Mouse (Mus musculus) spleen, postnatal 0 days (tissue): Measurements from ENCODE around the gene Lrp2bp. TPM values are rescaled to one million over a fixed set of nuclear protein-coding genes. Genes with fewer than 3 reads are reported as not detected.

Experiments
- polyA plus RNA-seq: library from polyadenylated mRNA; unstranded; fragments of >200 nt; fragmentation: Nextera tagmentation; extraction: Ambion mirVana; gene quantifications from 2 replicates; pipeline ENCODE4 v1.2.1, GENCODE M21; 2015

The Lrp2bp gene
- polyA plus RNA-seq = 0.04 and 0.18 TPM in 2 replicates

GRCm38 (mm10) chr8:45999138-45999783 lies at the start of gene Lrp2bp:
TSS of gene Lrp2bp (plus strand) at chr8:45999303.

GRCm38 (mm10) chr8:45975126-45975836 lies 23.8 kb upstream of the Lrp2bp start, which contains the start of the genes 1700029J07Rik and Ufsp2:
TSS of gene 1700029J07Rik (minus strand) at chr8:45975252.
TSS of gene Ufsp2 (plus strand) at chr8:45975528.

GRCm38 (mm10) chr8:46005596-46005995 lies 6.5 kb downstream of the Lrp2bp start, which contains the start of gene Ankrd37:
TSS of gene Ankrd37 (minus strand) at chr8:46005707.

Other genes with a start within 250 kb of the Lrp2bp start
- gene Pdlim3, start 113.8 kb upstream of the Lrp2bp start, polyA plus RNA-seq = 19.9 TPM in 2 replicates
- gene Ccdc110, start 64.7 kb upstream of the Lrp2bp start, polyA plus RNA-seq = 0.07 TPM in 1 of 2 replicates, not detected in the other
- gene 1700029J07Rik, start 24.1 kb upstream of the Lrp2bp start, polyA plus RNA-seq = 1.1 and 1.3 TPM in 2 replicates
- gene Ufsp2, start 23.8 kb upstream of the Lrp2bp start, polyA plus RNA-seq = 48.6 and 53.0 TPM in 2 replicates
- 3.7 and 4.0 TPM in 2 replicates for gene Ankrd37, start 6.4 kb downstream of the Lrp2bp start, polyA plus RNA-seq
- 14.2 and 17.8 TPM in 2 replicates for gene Cfap97, start 152.5 kb downstream of the Lrp2bp start, polyA plus RNA-seq
- gene Snx25, start 152.9 kb downstream of the Lrp2bp start, polyA plus RNA-seq = 7.8 and 9.5 TPM in 2 replicates
- gene Slc25a4, start 212.0 kb downstream of the Lrp2bp start, polyA plus RNA-seq = 99.6 and 121 TPM in 2 replicates